Mouse (Mus musculus) kidney, adult 18-20 months (tissue): Measurements from ENCODE around the gene Tbx5.

Source experiments
- DNase-seq: peaks from one replicate; pipeline ENCODE4 v3.0.0; 2021

Gene Tbx5

DNA sequence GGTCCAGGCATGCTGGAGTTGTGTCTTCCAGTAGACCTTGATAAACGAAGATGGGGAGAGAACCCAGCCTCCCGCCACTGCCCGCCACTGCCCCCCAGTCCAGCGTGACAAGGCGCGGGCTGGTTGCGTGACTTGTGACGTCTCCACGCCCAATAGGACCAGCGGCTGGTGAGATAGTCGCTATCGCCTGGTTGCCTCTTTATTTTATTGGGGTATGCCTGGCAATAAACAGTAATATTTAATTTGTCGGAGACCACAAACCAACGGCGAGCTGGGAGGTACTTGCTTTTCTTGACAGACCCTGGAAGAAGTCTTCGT lies at the start of gene Tbx5:
Gene Tbx5, plus strand, starts transcription at position 190 of the 318 bp plus-strand sequence.
- no peak for DNase-seq

DNA sequence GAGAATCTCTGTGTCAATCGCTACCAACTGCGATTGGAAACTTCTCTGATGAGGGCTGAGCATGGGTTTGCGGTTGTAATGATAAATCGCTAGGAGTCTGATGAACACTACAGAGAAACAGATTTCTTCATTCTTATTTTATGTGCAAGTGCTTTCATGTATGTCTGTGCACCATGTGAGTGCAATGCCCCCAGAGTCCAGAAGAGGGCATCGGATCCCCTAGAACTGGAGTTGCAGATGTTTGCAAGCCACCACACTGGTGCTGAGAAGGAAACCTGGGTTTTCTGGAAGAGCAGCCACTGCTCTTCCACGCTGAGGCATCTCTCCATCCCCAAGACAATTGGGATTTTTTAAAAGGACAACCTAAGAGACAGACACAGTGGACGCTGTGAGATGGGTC lies 46.5 kb upstream of the Tbx5 start:
- no peak for DNase-seq

DNA sequence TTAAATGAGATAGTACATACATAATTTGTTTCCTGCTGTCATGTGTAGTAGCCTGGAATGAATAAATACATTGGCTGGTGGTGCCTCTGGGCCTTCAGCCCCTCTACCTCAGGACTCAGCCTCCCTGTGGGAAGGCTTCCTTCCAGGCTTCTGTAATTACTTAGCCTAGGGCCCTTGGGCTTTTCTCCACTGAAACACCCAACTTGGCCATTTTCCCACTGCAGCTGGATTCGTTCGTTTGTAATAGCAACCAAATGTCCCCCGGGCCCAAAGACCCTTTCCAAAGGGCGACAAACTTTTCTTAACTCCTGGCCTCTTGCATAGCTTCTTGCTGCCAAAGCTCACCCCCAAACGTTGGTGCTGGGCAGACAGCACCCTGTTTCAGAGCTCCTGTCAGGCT lies 40.8 kb upstream of the Tbx5 start:
- no peak for DNase-seq

DNA sequence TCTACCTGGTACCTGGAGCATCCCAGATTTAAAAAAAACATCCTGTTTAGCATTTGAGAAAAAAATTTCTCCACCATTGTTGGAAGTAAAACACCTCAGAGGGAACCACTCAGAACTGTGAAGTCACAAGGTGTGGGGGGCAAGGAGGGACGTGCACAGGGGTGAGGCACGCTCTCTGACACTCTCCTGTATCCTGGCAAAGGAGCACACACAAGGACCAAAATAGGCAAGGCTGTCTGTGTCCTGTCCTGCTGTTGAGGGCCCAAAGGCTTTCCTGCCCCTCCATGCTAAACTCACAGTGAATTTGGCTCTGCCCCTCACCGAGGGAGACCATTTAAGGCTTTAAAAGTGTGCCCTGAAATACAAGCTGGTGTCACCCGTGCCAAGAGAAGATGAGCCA lies 38.5 kb upstream of the Tbx5 start:
- no peak for DNase-seq

- no peak for DNase-seq
These were observed 37.1 kb upstream of the Tbx5 start for GRCm38 (mm10) chr5:119795376-119795775.

DNA sequence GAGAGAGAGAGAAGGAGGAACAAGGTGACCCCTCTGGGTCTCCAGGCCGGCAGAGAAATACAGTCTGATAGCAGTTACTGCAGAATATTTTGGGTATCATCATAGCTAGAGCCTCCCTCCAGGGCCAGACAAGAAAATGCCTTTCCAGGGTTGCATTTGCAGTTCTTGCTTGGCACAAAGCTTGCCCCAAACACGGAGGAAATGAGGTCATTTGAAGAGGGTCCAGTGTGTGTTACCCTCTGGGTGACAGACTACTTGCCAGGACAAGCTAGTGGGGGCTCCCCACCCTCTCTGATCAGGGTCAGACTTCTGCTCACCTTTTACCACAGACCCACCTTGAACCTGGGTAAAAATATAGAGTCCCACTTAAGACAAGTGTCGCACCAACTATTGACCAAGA lies 36.7 kb upstream of the Tbx5 start:
- DNase-seq: no peak

- DNase-seq: no peak
These were observed 35.9 kb upstream of the Tbx5 start for GRCm38 (mm10) chr5:119796443-119797160.

DNA sequence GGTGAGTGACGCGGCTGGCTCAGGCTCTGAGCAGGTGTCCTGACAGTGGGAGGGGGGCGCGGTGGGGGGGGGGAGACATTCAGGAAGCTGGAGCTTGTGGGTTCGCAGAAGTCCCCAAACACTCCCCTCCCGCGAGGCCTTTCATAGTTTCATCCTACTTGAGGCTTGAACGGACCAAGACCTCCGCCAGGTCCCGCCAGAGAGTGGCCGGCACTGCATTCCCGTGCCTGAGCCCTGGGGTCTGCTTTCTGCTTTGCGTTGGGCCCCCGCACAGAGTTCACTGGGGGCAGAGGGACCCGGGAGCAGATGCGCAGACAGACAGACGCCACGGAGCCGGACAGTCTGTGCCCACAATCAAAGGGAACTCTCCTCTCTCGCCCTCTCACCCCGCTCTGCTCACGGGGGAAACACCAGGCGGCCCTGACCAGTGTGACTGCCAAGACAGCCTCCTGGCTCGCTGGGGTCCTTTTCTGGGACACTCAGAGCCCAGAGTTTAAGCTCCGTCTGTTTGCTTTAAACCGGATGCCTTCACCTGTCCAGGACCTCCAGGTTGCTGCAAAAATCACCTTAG lies 34.8 kb upstream of the Tbx5 start:
- DNase-seq: no peak

DNA sequence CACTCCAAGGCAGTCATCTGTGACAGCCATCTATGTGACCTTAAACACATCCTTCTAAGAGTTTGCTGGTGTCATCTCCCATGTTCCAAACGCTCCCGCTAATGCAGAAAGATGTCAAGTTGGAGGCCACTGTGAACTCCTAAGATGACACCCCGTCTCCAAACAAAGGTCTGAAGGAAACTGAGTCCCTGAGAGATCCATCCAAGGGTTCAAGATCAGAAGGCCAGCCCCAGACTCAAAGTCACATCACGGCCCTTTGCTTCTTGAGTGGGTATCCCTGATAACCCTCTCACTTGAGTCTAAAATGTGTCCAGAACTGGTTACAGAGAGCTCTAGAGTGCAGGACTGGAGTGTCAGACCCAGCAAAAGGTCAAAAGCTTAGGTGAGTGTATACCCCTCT lies 34.2 kb upstream of the Tbx5 start:
- DNase-seq: no peak

- DNase-seq: no peak
These were observed 33.6 kb upstream of the Tbx5 start for GRCm38 (mm10) chr5:119798713-119799418.

DNA sequence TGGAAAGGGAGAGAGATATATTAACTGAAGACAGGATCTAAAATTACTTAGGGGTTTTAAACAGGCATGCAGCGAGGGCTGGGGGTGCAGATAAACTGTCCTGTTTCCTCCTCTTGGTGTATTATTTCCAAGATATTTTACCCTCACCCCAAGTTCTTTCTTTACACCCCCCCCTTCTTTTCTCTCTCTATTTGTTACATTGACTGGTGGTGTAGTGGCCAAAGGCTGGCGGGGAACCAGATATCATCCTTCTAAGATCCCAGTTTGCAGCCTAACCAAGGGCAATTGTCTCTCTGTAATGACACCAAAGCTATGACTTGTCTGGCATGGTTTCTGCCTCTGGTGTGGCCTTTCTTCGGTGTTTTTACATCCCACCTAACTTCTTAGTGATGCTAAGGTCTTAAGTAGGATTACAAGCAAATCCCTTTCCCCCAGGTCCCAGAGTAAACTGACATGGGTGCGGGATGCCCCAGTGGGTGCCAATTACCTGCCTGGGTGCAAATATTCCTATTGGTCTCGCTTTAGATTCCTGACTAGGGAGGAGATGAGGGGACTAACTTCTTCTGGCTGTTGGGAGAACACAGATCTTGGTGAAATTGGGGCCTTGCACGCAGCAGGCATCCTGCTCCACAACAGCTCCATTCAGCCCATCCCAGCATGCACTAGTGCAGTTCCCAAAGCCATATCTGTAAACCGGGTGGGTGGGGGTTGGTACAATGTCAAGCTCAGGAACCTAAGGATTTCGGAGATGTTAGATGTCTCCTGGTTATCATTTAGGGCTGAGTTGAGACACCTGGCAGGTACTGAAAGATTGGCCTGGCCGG lies 32.8 kb upstream of the Tbx5 start:
- no peak for DNase-seq

DNA sequence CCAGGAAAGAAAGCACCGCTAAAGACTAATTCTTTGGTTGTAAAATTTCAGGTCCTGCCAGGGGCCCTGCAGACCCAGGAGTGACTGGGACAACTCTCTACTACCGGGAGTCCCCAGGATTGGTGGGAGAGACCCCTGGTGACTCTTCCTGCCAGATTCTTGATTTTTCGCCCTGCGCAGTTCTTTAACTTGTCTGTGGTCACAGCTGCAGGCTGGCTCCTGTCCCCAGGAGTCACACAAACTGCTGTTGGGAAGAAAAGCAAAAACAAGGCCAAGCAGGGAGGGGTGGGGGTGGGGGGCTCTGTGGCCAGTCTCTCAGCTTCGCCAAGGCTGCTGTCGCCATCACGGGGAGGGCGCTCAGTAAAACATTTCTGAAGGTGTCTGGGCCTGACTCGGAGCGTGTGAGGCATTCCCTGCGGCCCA lies 32.2 kb upstream of the Tbx5 start:
- DNase-seq: no peak

DNA sequence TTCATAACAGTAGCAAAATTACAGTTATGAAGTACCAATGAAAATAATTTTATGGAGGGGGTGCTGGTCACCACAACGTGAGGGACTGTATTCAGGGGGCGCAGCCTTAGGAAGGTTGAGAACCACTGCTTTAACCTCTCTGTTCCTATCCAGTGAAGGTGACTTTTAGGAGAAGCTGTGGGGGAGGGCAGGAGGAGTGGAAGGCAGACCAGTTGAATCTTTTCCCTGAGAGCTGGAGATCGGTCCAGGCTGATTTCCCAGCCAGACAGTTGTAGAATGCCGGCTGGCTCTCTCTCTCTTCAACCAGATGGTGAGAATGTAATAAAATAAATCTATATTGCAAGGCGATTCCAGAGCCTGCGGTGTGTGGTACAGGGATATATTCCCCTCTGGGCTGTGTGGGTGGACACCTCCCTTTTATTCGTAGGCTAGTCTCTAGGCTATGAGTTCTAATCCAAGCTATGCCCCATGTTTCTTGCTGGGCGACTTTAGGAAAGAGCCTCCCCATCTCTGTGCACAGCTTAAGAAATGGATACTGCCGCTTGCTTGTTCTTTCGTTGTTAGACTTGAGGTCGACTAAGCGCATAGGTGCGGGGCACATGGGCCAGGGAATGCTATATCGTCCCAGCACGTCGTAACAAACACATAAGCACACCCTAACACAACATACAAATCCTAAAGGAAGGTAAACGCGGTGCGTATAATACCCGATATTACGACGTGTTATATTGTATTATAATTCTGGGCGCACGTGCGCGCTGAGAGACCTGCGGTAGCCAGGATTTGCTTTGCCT lies 29.7 kb upstream of the Tbx5 start:
- DNase-seq: no peak

GRCm38 (mm10) chr5:119803411-119804251 lies 28.8 kb upstream of the Tbx5 start:
- no peak for DNase-seq

- no peak for DNase-seq
These were observed 28.0 kb upstream of the Tbx5 start for GRCm38 (mm10) chr5:119804301-119805039.

- DNase-seq: no peak
These were observed 26.8 kb upstream of the Tbx5 start for GRCm38 (mm10) chr5:119805636-119806035.

DNA sequence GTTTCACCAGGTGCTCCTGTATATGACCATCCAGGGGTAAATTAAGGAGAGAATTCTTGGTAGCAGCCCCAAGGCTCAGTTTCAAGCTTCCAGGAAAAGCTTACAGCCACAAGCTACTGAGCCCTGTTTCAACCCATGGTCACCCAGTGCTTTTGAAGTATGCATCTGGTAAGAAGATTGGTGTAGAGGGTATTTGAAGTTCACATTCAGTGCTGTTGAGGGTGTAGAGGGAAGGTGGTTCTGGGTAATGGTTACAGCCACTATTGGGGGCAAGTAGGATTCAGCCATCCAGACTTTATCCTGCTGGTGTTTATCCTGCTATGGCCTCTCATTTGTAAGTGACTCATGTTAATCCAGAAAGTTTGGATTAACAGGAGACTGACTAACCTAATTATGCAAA lies 26.0 kb upstream of the Tbx5 start:
- DNase-seq: no peak

GRCm38 (mm10) chr5:119807481-119808183 lies 24.8 kb upstream of the Tbx5 start:
- DNase-seq: no peak

DNA sequence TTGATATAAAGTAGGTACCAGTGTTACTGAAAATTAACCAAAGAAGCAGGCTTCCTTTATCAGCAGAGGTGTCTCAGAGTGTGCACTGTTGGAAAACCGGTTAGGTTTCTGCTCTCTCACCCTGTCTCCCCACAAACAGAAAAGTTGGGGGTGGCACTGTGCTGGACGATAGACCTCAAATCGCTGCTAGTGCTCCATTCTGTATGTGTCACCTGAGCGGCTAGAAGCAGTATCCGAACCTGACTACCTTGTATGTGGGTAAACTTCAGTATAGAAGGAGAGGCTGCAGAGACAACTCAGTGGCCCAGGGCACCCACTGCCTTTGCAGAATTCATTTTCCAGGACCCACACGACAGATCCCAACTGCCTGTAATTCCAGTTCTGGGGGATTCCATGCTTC lies 23.8 kb upstream of the Tbx5 start:
- DNase-seq: no peak

- no peak for DNase-seq
These were observed 21.3 kb upstream of the Tbx5 start for GRCm38 (mm10) chr5:119810994-119811690.
